Mouse (Mus musculus): ENCODE results near the gene Iqgap2. TPM values are rescaled to one million over a fixed set of nuclear protein-coding genes. Genes with fewer than 3 reads are reported as not detected.

Iqgap2 gene
- total and polyA plus RNA-seq, 3 experiments: 0.08 to 0.14 (median 0.11) TPM

DNA sequence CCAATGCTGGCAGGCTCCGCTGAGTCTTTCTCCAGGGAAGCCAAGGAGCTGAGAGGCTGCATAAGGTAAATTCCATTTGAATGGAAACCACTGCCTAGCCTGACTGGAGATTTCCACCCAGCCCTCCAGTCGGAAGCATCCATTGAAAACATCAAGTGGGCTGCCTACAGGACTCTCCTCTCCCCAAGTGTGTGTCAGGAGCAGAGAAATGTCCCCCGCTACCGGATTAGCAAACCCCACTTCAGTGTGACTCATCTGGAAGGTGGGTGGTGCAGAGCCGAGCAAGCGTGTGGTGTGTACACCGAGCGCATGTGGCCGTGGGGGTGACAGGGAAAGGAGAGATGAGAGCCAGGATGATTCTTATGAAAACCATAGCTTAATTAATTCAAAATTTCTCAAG, 71.7 kb downstream of the Iqgap2 start:
- Histone ChIP-seq H3K9ac (ENCODE audit: insufficient read depth, low read depth) (no peak overlapping the region), H3K9me3 (replicated peaks; ENCODE audit: low read length) (no peaks in the 10 kb centered on the region), H3K36me3 (replicated peaks in 1 of 2; ENCODE audit: control insufficient read depth in 1 of 2, insufficient read depth in 1 of 2, low read length in 1 of 2) (no peaks in the 10 kb centered on the region), H3K4me3 (replicated peaks in 1 of 3; ENCODE audit: low read depth in 2 of 3, low read length in 2 of 3, poor library complexity in 1 of 3) (no peak overlapping the region), H3K79me2 (replicated peaks; ENCODE audit: control insufficient read depth, extremely low read depth, insufficient read depth, poor library complexity, severe bottlenecking) (no peaks in the 10 kb centered on the region), H3K27ac (ENCODE audit: insufficient read depth, low read depth) (no peak overlapping the region), H3K4me2 (ENCODE audit: insufficient read depth, low read depth, poor library complexity, severe bottlenecking) (no peak overlapping the region), H3K27me3 (replicated peaks) (no peaks in the 10 kb centered on the region), H3K4me1 (ENCODE audit: control insufficient read depth in 1 of 2, insufficient read depth in 2 of 2) (no peaks in the 10 kb centered on the region)
- no peak for TF ChIP-seq ZKSCAN1 (IDR thresholded peaks at IDR 0.05; ENCODE audit: borderline replicate concordance, low read depth, low read length)
- in situ Hi-C loops (cut with MboI; ENCODE audit: low pct_ligation_motif_present, low pct_unique_long_range_greater_than_20kb, low sequenced_read_pairs) (no loop called here), dilution Hi-C loops (cut with MboI; ENCODE audit: extremely low pct_ligation_motif_present, extremely low pct_unique_long_range_greater_than_20kb, low sequenced_read_pairs) (no loop called here)
- no peak for DNase-seq (ENCODE audit: extremely low read depth)

DNA sequence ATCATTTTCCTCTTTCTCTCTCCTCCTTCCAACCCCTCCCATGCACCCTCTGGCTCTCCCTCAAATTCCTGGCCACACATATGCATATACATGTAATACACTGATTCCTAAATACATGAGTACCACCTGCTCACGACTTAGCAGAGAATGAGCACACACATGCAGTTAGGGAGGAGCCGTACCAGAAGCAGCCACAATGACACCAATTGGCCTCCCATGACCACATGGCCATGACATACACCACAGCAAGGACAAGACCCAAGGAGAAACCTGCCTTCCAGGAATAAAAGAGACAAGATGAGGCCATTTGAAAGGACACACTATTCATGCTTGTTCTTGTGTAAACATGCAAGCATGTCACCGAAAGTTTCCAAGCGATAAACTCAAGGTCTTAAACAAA, 72.8 kb downstream of the Iqgap2 start:
- no peaks in the 10 kb centered on the region for H3K36me3 ChIP-seq (replicated peaks in 1 of 2; ENCODE audit: control insufficient read depth in 1 of 2, insufficient read depth in 1 of 2, low read length in 1 of 2)
- H3K9me3 ChIP-seq (replicated peaks; ENCODE audit: low read length): no peaks in the 10 kb centered on the region
- no peaks in the 10 kb centered on the region for H3K27me3 ChIP-seq (replicated peaks)
- H3K4me3 ChIP-seq (replicated peaks in 1 of 3; ENCODE audit: low read depth in 2 of 3, low read length in 2 of 3, poor library complexity in 1 of 3): no peak overlapping the region
- TF ChIP-seq GABPA (IDR thresholded peaks at IDR 0.05; ENCODE audit: insufficient replicate concordance, low read depth, low read length): no peak
- TF ChIP-seq UBTF (IDR thresholded peaks at IDR 0.05; ENCODE audit: low read depth, low read length): no peak
- no peak for TF ChIP-seq USF2 (conservative IDR thresholded peaks at IDR 0.05; ENCODE audit: low read depth, low read length)
- no peak for TF ChIP-seq RAD21 (IDR thresholded peaks at IDR 0.05; ENCODE audit: low read depth, low read length)
- no peak for TF ChIP-seq TBP (conservative IDR thresholded peaks at IDR 0.05; ENCODE audit: low read depth, low read length)
- TF ChIP-seq KAT2A (IDR thresholded peaks at IDR 0.05; ENCODE audit: insufficient replicate concordance, low read length): no peak
- no peak for TF ChIP-seq SIN3A (IDR thresholded peaks at IDR 0.05; ENCODE audit: low read length)
- TF ChIP-seq NRF1 (IDR thresholded peaks at IDR 0.05; ENCODE audit: low read depth, low read length): no peak
- no peak for DNase-seq (ENCODE audit: extremely low read depth)
- no peak overlapping the region for H3K9ac ChIP-seq (ENCODE audit: insufficient read depth, low read depth)
- dilution Hi-C loops (cut with MboI; ENCODE audit: extremely low pct_ligation_motif_present, extremely low pct_unique_long_range_greater_than_20kb, low sequenced_read_pairs) (no loop called here), in situ Hi-C loops (cut with MboI; ENCODE audit: low pct_ligation_motif_present, low pct_unique_long_range_greater_than_20kb, low sequenced_read_pairs) (no loop called here)
- H3K4me2 ChIP-seq (ENCODE audit: insufficient read depth, low read depth, poor library complexity, severe bottlenecking): no peak overlapping the region
- H3K4me1 ChIP-seq (ENCODE audit: control insufficient read depth in 1 of 2, insufficient read depth in 2 of 2): no peaks in the 10 kb centered on the region
- no peaks in the 10 kb centered on the region for H3K79me2 ChIP-seq (replicated peaks; ENCODE audit: control insufficient read depth, extremely low read depth, insufficient read depth, poor library complexity, severe bottlenecking)
- no peak overlapping the region for H3K27ac ChIP-seq (ENCODE audit: insufficient read depth, low read depth)

GRCm38 (mm10) chr13:95813643-95814042, 78.1 kb downstream of the Iqgap2 start:
- no peak overlapping the region for H3K4me2 ChIP-seq (ENCODE audit: insufficient read depth, low read depth, poor library complexity, severe bottlenecking)
- in situ Hi-C loops (cut with MboI; ENCODE audit: low pct_ligation_motif_present, low pct_unique_long_range_greater_than_20kb, low sequenced_read_pairs): no loop called here
- no peak overlapping the region for H3K9ac ChIP-seq (ENCODE audit: insufficient read depth, low read depth)
- TF ChIP-seq HCFC1 (IDR thresholded peaks at IDR 0.05; ENCODE audit: low read depth, low read length) (no peak), UBTF (IDR thresholded peaks at IDR 0.05; ENCODE audit: low read depth, low read length) (no peak), SMC3 (IDR thresholded peaks at IDR 0.05; ENCODE audit: low read depth, low read length) (no peak), MAZ (IDR thresholded peaks at IDR 0.05; ENCODE audit: low read depth, low read length) (no peak), BHLHE40 (IDR thresholded peaks at IDR 0.05; ENCODE audit: low read depth, low read length) (no peak), RCOR1 (conservative IDR thresholded peaks at IDR 0.05; ENCODE audit: low read depth, low read length) (no peak), CHD2 (IDR thresholded peaks at IDR 0.05; ENCODE audit: low read length) (no peak), MEF2A (IDR thresholded peaks at IDR 0.05; ENCODE audit: borderline replicate concordance, low read depth, low read length) (no peak), ELF1 (IDR thresholded peaks at IDR 0.05; ENCODE audit: low read depth, low read length) (no peak), MXI1 (IDR thresholded peaks at IDR 0.05; ENCODE audit: low read depth, low read length) (no peak), MAFK (IDR thresholded peaks at IDR 0.05; ENCODE audit: insufficient replicate concordance, low read length) (no peak), CTCF (conservative IDR thresholded peaks at IDR 0.05 in 1 of 2, IDR thresholded peaks at IDR 0.05 in 1 of 2; ENCODE audit: low read depth in 2 of 2, low read length in 2 of 2) (no peak), ZC3H11A (IDR thresholded peaks at IDR 0.05; ENCODE audit: low read depth, low read length) (no peak), JUND (conservative IDR thresholded peaks at IDR 0.05; ENCODE audit: low read depth, low read length) (no peak), EP300 (IDR thresholded peaks at IDR 0.05; ENCODE audit: low read length) (no peak), USF1 (IDR thresholded peaks at IDR 0.05; ENCODE audit: low read depth, low read length) (no peak), MYC (IDR thresholded peaks at IDR 0.05; ENCODE audit: low read depth, low read length) (no peak), PAX5 (IDR thresholded peaks at IDR 0.05; ENCODE audit: low read length) (no peak), ZNF384 (IDR thresholded peaks at IDR 0.05; ENCODE audit: low read depth, low read length) (no peak), GABPA (IDR thresholded peaks at IDR 0.05; ENCODE audit: insufficient replicate concordance, low read depth, low read length) (no peak)
- dilution Hi-C loops (cut with MboI; ENCODE audit: extremely low pct_ligation_motif_present, extremely low pct_unique_long_range_greater_than_20kb, low sequenced_read_pairs): no loop called here
- H3K4me1 ChIP-seq (ENCODE audit: control insufficient read depth in 1 of 2, insufficient read depth in 2 of 2): peaks cover 0 to 7% of the 10 kb centered on the region in 2 experiments; a peak in 2 of 4 replicates
- H3K79me2 ChIP-seq (replicated peaks; ENCODE audit: control insufficient read depth, extremely low read depth, insufficient read depth, poor library complexity, severe bottlenecking): no peaks in the 10 kb centered on the region
- H3K4me3 ChIP-seq (replicated peaks in 1 of 3; ENCODE audit: low read depth in 2 of 3, low read length in 2 of 3, poor library complexity in 1 of 3): no peak overlapping the region
- no peaks in the 10 kb centered on the region for H3K27me3 ChIP-seq (replicated peaks)
- H3K36me3 ChIP-seq (replicated peaks in 1 of 2; ENCODE audit: control insufficient read depth in 1 of 2, insufficient read depth in 1 of 2, low read length in 1 of 2): no peaks in the 10 kb centered on the region
- H3K27ac ChIP-seq (ENCODE audit: insufficient read depth, low read depth): no peak overlapping the region
- DNase-seq (ENCODE audit: extremely low read depth): peak; percentile 21
- H3K9me3 ChIP-seq (replicated peaks; ENCODE audit: low read length): no peaks in the 10 kb centered on the region
